Mouse (Mus musculus) lung, embryonic 14.5 days (tissue): ENCODE measurements around the gene Vsig10. TPM values are rescaled to one million over a fixed set of nuclear protein-coding genes. Genes with fewer than 3 reads are reported as not detected.

ENCODE experiments used
- ATAC-seq: fragments of 200-750 bp; cut with Nextera tagmentation; 2 replicates; pipeline ENCODE4 v1.8.0; 2017; ENCODE audit warnings: mild to moderate bottlenecking, moderate TSS enrichment, moderate library complexity; ENCODE audit not compliant: insufficient read depth
- DNase-seq: peaks from one replicate; pipeline ENCODE4 v3.0.0-alpha.2; 2015
- H3K27ac ChIP-seq: fragments of 300-500 bp; sonication (generic); 2 replicates; pipeline ENCODE4 v1.5.1; 2014; ENCODE audit warnings: low read depth, mild to moderate bottlenecking, moderate library complexity
- H3K27me3 ChIP-seq: fragments of 300-500 bp; sonication (generic); 2 replicates; pipeline ENCODE4 v1.6.1; 2014; ENCODE audit warnings: low read length, control low read depth; ENCODE audit not compliant: insufficient read depth
- H3K36me3 ChIP-seq: fragments of 300-500 bp; sonication (generic); 2 replicates; pipeline ENCODE4 v1.6.1; 2014; ENCODE audit warnings: control low read depth; ENCODE audit not compliant: insufficient read depth
- H3K4me1 ChIP-seq: fragments of 300-500 bp; sonication (generic); 2 replicates; pipeline ENCODE4 v1.6.1; 2014; ENCODE audit warnings: antibody characterized with exemption, control low read depth; ENCODE audit not compliant: insufficient read depth
- H3K4me2 ChIP-seq: fragments of 300-500 bp; sonication (generic); 2 replicates; pipeline ENCODE4 v1.6.1; 2014; ENCODE audit warnings: mild to moderate bottlenecking
- H3K4me3 ChIP-seq: fragments of 300-500 bp; sonication (generic); 2 replicates; pipeline ENCODE4 v1.5.1; 2014; ENCODE audit warnings: low read depth, low read length
- H3K9ac ChIP-seq: fragments of 300-500 bp; sonication (generic); 2 replicates; pipeline ENCODE4 v1.6.1; 2014
- H3K9me3 ChIP-seq: fragments of 300-500 bp; sonication (generic); 2 replicates; pipeline ENCODE4 v1.6.1; 2016; ENCODE audit warnings: low read depth, low read length, control low read depth
- CTCF ChIP-seq: IDR thresholded peaks from 2 replicates; pipeline ENCODE4 v1.5.1; 2016; ENCODE audit warnings: antibody characterized with exemption, low read depth
- WGBS: fragments of 180-500 bp; shearing (Covaris S2); extraction: QIAGEN DNeasy Blood & Tissue Kit; methylation state at CpG from one replicate; pipeline ENCODE4 v1.1.7; 2014; 5-methylcytosine and 5-hydroxymethylcytosine counted together
- polyA plus RNA-seq: library from polyadenylated mRNA; unstranded; fragments of >200 nt; fragmentation: Nextera tagmentation; extraction: Ambion mirVana; gene quantifications from 2 replicates; pipeline ENCODE4 v1.2.1, GENCODE M21; 2014

Vsig10 gene
- polyA plus RNA-seq, 1 experiment from 2014 or later: 6.8 TPM

DNA sequence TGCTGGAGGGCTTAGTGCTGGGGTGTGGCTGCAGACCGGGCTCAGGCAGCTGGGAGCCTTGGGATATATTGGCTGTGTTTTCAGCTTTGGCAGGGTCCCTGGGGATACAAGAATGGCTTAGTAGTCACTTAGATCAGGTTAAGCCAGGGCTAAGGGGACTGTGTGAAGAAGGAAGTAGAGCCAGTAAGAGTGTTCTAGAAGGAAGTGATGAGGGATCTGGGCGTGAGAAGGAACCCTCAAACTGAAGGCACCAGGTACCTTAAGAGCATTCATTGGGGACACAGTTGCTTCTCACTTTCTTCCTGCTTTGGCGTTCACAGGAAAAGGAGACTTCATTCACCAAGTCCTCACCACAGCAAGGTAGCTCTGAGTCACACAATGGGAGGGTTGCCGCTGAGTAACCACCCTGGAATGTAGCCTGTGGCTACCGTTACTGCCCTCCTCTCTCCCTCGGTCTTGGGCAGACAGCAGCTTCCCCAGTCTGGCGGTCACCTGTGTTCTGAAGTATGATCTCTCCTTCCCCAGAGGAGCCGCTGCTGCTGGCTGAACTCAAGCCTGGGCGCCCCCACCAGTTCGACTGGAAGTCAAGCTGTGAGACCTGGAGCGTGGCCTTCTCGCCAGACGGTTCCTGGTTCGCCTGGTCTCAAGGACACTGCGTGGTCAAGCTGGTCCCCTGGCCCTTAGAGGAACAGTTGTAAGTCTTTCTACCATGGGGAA, 44.3 kb downstream of the Vsig10 start:
- WGBS: 56% methylated on average over 15 of the region's 15 CpGs
- peaks cover 41% of the 10 kb centered on the region for H3K36me3 ChIP-seq
- H3K27ac ChIP-seq: peak overlapping the region; percentile 55; the same call in 1 of the 2 replicates
- H3K9ac ChIP-seq: no peak overlapping the region
- no peak overlapping the region for H3K4me3 ChIP-seq
- peak; percentile 68; the same call in 1 of the 2 replicates for ATAC-seq
- no peaks in the 10 kb centered on the region for H3K27me3 ChIP-seq
- TF ChIP-seq CTCF: no peak
- H3K4me2 ChIP-seq: no peak overlapping the region
- peak; percentile 54 for DNase-seq
- H3K9me3 ChIP-seq: no peaks in the 10 kb centered on the region
- H3K4me1 ChIP-seq: peaks cover 18% of the 10 kb centered on the region

DNA sequence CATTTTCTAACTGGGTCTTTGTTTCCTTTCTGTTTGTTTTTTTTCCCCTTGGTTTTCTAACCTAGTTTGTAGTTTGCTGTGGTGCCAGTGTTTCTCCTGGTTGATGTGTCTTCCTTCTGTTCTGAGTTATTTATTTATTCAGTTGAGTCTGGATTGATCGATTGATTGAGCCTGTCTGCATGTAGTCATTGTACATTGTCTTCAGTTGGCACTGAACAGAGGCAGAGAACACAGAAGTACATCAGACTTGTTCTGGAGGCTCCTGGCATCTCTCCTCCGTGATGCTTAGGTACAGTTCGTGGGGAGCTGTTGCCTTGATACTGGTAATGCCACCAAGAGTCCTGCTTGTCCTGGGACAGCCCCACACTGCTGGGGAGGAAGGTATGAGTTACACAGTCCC, 45.9 kb downstream of the Vsig10 start:
- Histone ChIP-seq H3K27ac (no peak overlapping the region), H3K27me3 (no peaks in the 10 kb centered on the region), H3K9ac (no peak overlapping the region), H3K9me3 (no peaks in the 10 kb centered on the region), H3K4me3 (no peak overlapping the region), H3K36me3 (peaks cover 56% of the 10 kb centered on the region), H3K4me2 (no peak overlapping the region), H3K4me1 (peaks cover 13% of the 10 kb centered on the region)
- no peak for ATAC-seq
- no peak for TF ChIP-seq CTCF
- DNase-seq: no peak
- WGBS: 82% methylated on average over 3 of the region's 3 CpGs

DNA sequence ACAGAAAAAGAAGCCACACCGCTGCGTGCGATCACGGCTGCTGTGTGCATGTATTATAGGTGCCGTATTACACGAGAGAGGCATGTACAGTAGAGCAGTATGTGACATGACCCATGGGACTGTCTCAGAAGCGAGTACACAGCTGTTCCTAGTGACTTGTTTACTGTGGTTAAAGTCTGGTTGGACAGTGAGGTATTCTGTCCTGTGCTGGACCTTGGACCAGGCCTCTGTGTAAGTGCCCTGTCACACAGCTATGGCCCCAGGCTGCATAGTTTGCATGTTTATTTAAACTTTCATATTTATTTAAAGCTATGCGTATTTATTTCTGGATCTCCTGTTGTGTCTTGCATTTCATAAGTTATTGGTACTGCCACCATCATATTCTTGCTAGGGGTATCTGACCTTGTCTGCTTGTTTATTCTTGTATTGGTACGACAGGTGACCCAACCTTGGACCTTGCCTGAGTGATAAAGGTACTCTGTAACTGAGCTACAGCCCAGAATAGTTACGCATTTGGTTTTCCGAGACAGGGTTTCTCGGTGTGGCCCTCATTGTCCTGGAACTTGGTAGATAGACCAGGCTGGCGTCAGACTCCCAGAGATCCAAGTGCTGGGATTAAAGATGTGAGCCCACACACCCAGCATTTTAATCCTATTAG, 47.1 kb downstream of the Vsig10 start:
- ATAC-seq: no peak
- 86% methylated on average over 13 of the region's 13 CpGs for WGBS
- H3K27me3 ChIP-seq: no peaks in the 10 kb centered on the region
- no peak overlapping the region for H3K9ac ChIP-seq
- no peak overlapping the region for H3K4me2 ChIP-seq
- H3K27ac ChIP-seq: no peak overlapping the region
- H3K4me3 ChIP-seq: no peak overlapping the region
- no peak for TF ChIP-seq CTCF
- H3K9me3 ChIP-seq: no peaks in the 10 kb centered on the region
- H3K4me1 ChIP-seq: peaks cover 3% of the 10 kb centered on the region
- no peak for DNase-seq
- H3K36me3 ChIP-seq: peaks cover 67% of the 10 kb centered on the region

- H3K9ac ChIP-seq: no peak overlapping the region
- no peaks in the 10 kb centered on the region for H3K4me1 ChIP-seq
- no peak overlapping the region for H3K27ac ChIP-seq
- 36% methylated on average over 8 of the region's 8 CpGs for WGBS
- peaks cover 79% of the 10 kb centered on the region for H3K36me3 ChIP-seq
- no peaks in the 10 kb centered on the region for H3K9me3 ChIP-seq
- H3K4me2 ChIP-seq: no peak overlapping the region
- TF ChIP-seq CTCF: no peak
- H3K4me3 ChIP-seq: no peak overlapping the region
- H3K27me3 ChIP-seq: no peaks in the 10 kb centered on the region
- DNase-seq (no peak), ATAC-seq (no peak)
These were observed 48.3 kb downstream of the Vsig10 start for GRCm38 (mm10) chr5:117367206-117367605.

- Histone ChIP-seq H3K27me3 (no peaks in the 10 kb centered on the region), H3K27ac (no peak overlapping the region), H3K4me2 (no peak overlapping the region), H3K9me3 (no peaks in the 10 kb centered on the region), H3K36me3 (peaks cover 84% of the 10 kb centered on the region), H3K4me1 (no peaks in the 10 kb centered on the region), H3K9ac (no peak overlapping the region), H3K4me3 (no peak overlapping the region)
- WGBS: 76% methylated on average over 10 of the region's 10 CpGs
- no peak for TF ChIP-seq CTCF
- DNase-seq (no peak), ATAC-seq (no peak)
These were observed 51.7 kb downstream of the Vsig10 start for GRCm38 (mm10) chr5:117370592-117370991.

- WGBS: 72% methylated on average over 9 of the region's 9 CpGs
- no peak overlapping the region for H3K9ac ChIP-seq
- no peak overlapping the region for H3K4me2 ChIP-seq
- no peaks in the 10 kb centered on the region for H3K27me3 ChIP-seq
- H3K4me1 ChIP-seq: no peaks in the 10 kb centered on the region
- no peak for DNase-seq
- no peaks in the 10 kb centered on the region for H3K9me3 ChIP-seq
- peak overlapping the region; percentile 36; the same call in 1 of the 2 replicates for H3K27ac ChIP-seq
- H3K4me3 ChIP-seq: no peak overlapping the region
- H3K36me3 ChIP-seq: peaks cover 85% of the 10 kb centered on the region
- TF ChIP-seq CTCF: no peak
- peak; percentile 27; the same call in 1 of the 2 replicates for ATAC-seq
These were observed 54.5 kb downstream of the Vsig10 start for GRCm38 (mm10) chr5:117373418-117373817.

DNA sequence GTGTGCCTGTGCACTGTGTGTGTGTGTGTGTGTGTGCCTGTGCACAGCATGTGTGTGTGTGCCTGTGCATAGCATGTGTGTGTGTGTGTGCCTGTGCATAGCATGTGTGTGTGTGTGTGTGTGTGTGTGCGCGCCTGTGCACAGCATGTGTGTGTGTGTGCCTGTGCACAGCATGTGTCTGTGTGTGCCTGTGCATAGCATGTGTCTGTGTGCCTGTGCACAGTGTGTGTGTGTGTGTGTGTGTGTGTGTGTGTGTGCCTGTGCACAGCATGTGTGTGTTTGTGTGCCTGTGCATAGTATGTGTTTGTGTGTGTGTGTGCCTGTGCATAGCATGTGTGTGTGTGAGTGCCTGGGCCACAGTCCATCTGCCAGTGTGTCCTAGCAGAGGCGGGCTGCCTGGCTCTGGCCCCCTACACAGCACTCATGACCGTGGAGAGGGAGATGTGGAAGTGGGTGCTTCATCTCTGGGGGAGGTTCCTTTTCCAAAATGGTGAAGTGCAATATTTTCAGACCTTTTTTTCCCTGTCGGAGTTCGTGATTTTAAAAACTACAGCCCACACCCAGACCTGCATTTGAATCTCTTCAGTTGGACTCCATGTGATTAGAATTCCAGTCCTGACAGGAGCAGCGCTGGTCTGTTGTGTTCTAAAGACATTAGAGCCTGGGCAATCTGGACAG, 55.6 kb downstream of the Vsig10 start:
- ATAC-seq (no peak), DNase-seq (no peak)
- 83% methylated on average over 7 of the region's 7 CpGs for WGBS
- H3K36me3 ChIP-seq: peaks cover 84% of the 10 kb centered on the region
- no peaks in the 10 kb centered on the region for H3K4me1 ChIP-seq
- no peaks in the 10 kb centered on the region for H3K27me3 ChIP-seq
- no peak overlapping the region; the same call in 1 of the 2 replicates for H3K27ac ChIP-seq
- no peak for TF ChIP-seq CTCF
- no peaks in the 10 kb centered on the region for H3K9me3 ChIP-seq
- H3K4me2 ChIP-seq: no peak overlapping the region
- no peak overlapping the region for H3K9ac ChIP-seq
- H3K4me3 ChIP-seq: no peak overlapping the region
